Mouse (Mus musculus): Measurements from ENCODE around the gene Adgrl2. TPM values are rescaled to one million over a fixed set of nuclear protein-coding genes. Genes with fewer than 3 reads are reported as not detected.

Adgrl2 gene
- total RNA-seq (2021): 10 to 100 TPM; 44.1 to 51.1 TPM
- long read RNA-seq, experiment 1, partial matches to known transcripts: 5 of 33 reads
- long read RNA-seq, experiment 1, other reads (novel, unspliced or antisense): 28 of 33 reads
- long read RNA-seq, experiment 2, partial matches to known transcripts: 2 of 19 reads
- long read RNA-seq, experiment 2, other reads (novel, unspliced or antisense): 17 of 19 reads

- DNase-seq: no peak
These were observed at the start of gene Adgrl2 for GRCm38 (mm10) chr3:148990531-148991003. Gene Adgrl2, minus strand, starts transcription at chr3:148990555.

- no peak for DNase-seq
These were observed 48.4 kb upstream of the Adgrl2 start for GRCm38 (mm10) chr3:149038771-149039170.

GRCm38 (mm10) chr3:149019925-149020324 is 29.6 kb upstream of the Adgrl2 start:
- no peak for DNase-seq

- no peak for DNase-seq
These were observed 19.0 kb upstream of the Adgrl2 start for GRCm38 (mm10) chr3:149009311-149009710.

GRCm38 (mm10) chr3:149008634-149009023 is 18.3 kb upstream of the Adgrl2 start:
- no peak for DNase-seq

- DNase-seq: no peak
These were observed 17.7 kb upstream of the Adgrl2 start for GRCm38 (mm10) chr3:149007860-149008633.

- no peak for DNase-seq
These were observed 11.0 kb upstream of the Adgrl2 start for GRCm38 (mm10) chr3:149001364-149001763.

- DNase-seq: no peak
These were observed 8.3 kb upstream of the Adgrl2 start for GRCm38 (mm10) chr3:148998661-148999060.

GRCm38 (mm10) chr3:148991056-148991455 is 701 bp upstream of the Adgrl2 start:
- DNase-seq: no peak

- DNase-seq: peak; percentile 69
These were observed 381 bp downstream of the Adgrl2 start for GRCm38 (mm10) chr3:148989818-148990530.

- DNase-seq: peak; percentile 81
These were observed 1.1 kb downstream of the Adgrl2 start for GRCm38 (mm10) chr3:148988996-148989817.

GRCm38 (mm10) chr3:148988293-148988995 is 1.9 kb downstream of the Adgrl2 start:
- peak; percentile 60 for DNase-seq

- DNase-seq: peak; percentile 81
These were observed 2.6 kb downstream of the Adgrl2 start for GRCm38 (mm10) chr3:148987591-148988292.

- no peak for DNase-seq
These were observed 3.3 kb downstream of the Adgrl2 start for GRCm38 (mm10) chr3:148986894-148987590.

GRCm38 (mm10) chr3:148986296-148986893 is 4.0 kb downstream of the Adgrl2 start:
- no peak for DNase-seq

- no peak for DNase-seq
These were observed 6.0 kb downstream of the Adgrl2 start for GRCm38 (mm10) chr3:148984326-148984725.

GRCm38 (mm10) chr3:148982370-148982769 is 8.0 kb downstream of the Adgrl2 start:
- DNase-seq: no peak

- DNase-seq: no peak
These were observed 8.6 kb downstream of the Adgrl2 start for GRCm38 (mm10) chr3:148981776-148982175.

GRCm38 (mm10) chr3:148978541-148978940 is 11.8 kb downstream of the Adgrl2 start:
- DNase-seq: no peak

GRCm38 (mm10) chr3:148977838-148978237 is 12.5 kb downstream of the Adgrl2 start:
- DNase-seq: no peak
